Mouse (Mus musculus): ENCODE data around the gene Plxna1. TPM values are rescaled to one million over a fixed set of nuclear protein-coding genes. Genes with fewer than 3 reads are reported as not detected.

Plxna1 gene
- polyA plus RNA-seq, 1 experiment = 33.2 TPM

DNA sequence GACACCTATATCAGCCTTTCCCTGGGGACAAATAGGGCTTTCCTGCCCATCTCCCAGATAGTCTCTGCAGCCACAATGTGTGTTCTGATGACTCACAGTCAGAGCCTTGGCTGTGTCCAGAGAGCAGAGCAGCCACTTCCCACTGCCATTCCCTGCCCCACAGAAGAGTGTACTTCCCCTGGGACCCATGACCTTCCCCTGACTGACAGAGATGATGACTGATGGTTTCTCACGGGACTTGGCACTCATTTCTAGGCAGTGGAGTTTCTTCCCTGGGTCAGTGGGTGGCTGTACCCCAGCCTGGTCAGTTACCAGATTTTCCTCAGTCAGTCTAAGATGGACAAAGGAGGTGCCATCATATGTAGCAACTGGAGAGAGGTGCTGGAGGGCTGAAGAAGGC, 67.8 kb downstream of the Plxna1 start:
- Histone ChIP-seq H3K27ac (ENCODE audit: insufficient read depth, low read depth, low read length) (no peak overlapping the region), H3K36me3 (ENCODE audit: control insufficient read depth, insufficient read depth, low read length) (no peaks in the 10 kb centered on the region), H3K27me3 (replicated peaks; ENCODE audit: control insufficient read depth, insufficient read depth, low read length) (no peaks in the 10 kb centered on the region), H3K4me1 (ENCODE audit: control insufficient read depth, insufficient read depth, low read length) (no peaks in the 10 kb centered on the region), H3K4me3 (ENCODE audit: insufficient read depth, low read depth, low read length) (no peak overlapping the region)
- DNase-seq = no peak
- TF ChIP-seq POLR2A (IDR thresholded peaks at IDR 0.05; ENCODE audit: low read depth, low read length) (no peak), CTCF (conservative IDR thresholded peaks at IDR 0.05; ENCODE audit: insufficient read depth, insufficient read length, low read depth, low read length) (no peak)
- WGBS = 29% methylated on average over 1 of the region's 1 CpGs

GRCm38 (mm10) chr6:89291494-89291893, 70.9 kb downstream of the Plxna1 start:
- no peak for TF ChIP-seq POLR2A (IDR thresholded peaks at IDR 0.05; ENCODE audit: low read depth, low read length)
- no peak for TF ChIP-seq CTCF (conservative IDR thresholded peaks at IDR 0.05; ENCODE audit: insufficient read depth, insufficient read length, low read depth, low read length)
- WGBS = 55% methylated on average over 7 of the region's 7 CpGs
- 0 out of 2 replicates have a peak, but pooled peaks cover 2% of the 10 kb centered on the region for H3K4me1 ChIP-seq (ENCODE audit: control insufficient read depth, insufficient read depth, low read length)
- no peak for DNase-seq
- H3K27me3 ChIP-seq (replicated peaks; ENCODE audit: control insufficient read depth, insufficient read depth, low read length) = no peaks in the 10 kb centered on the region
- H3K36me3 ChIP-seq (ENCODE audit: control insufficient read depth, insufficient read depth, low read length) = no peaks in the 10 kb centered on the region
- H3K27ac ChIP-seq (ENCODE audit: insufficient read depth, low read depth, low read length) = no peak overlapping the region
- no peak overlapping the region for H3K4me3 ChIP-seq (ENCODE audit: insufficient read depth, low read depth, low read length)

DNA sequence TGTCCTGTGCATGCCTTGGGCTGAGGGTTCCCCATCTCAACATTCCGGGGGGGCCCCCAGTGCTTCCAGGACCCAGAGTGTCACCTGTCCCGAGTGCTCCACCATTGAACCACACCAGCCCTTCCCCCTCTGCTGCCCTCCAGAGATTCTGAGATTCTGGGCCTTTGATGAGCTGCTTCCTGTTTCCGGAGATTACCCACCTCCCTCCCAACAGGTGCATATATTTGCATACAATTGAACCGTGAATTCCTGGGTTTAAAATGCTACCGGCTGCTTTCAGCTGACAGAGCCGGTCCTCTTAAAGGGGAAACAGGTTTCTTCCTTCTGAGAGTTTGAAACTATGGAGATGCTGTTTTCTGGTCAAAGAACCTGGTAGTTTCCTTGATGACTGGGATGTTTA, 74.3 kb downstream of the Plxna1 start:
- Histone ChIP-seq H3K27me3 (replicated peaks; ENCODE audit: control insufficient read depth, insufficient read depth, low read length) (no peaks in the 10 kb centered on the region), H3K4me1 (ENCODE audit: control insufficient read depth, insufficient read depth, low read length) (0 out of 2 replicates have a peak, but pooled peaks cover 2% of the 10 kb centered on the region), H3K4me3 (ENCODE audit: insufficient read depth, low read depth, low read length) (no peak overlapping the region), H3K27ac (ENCODE audit: insufficient read depth, low read depth, low read length) (no peak overlapping the region), H3K36me3 (ENCODE audit: control insufficient read depth, insufficient read depth, low read length) (no peaks in the 10 kb centered on the region)
- no peak for DNase-seq
- WGBS = 22% methylated on average over 6 of the region's 6 CpGs
- no peak for TF ChIP-seq POLR2A (IDR thresholded peaks at IDR 0.05; ENCODE audit: low read depth, low read length)

DNA sequence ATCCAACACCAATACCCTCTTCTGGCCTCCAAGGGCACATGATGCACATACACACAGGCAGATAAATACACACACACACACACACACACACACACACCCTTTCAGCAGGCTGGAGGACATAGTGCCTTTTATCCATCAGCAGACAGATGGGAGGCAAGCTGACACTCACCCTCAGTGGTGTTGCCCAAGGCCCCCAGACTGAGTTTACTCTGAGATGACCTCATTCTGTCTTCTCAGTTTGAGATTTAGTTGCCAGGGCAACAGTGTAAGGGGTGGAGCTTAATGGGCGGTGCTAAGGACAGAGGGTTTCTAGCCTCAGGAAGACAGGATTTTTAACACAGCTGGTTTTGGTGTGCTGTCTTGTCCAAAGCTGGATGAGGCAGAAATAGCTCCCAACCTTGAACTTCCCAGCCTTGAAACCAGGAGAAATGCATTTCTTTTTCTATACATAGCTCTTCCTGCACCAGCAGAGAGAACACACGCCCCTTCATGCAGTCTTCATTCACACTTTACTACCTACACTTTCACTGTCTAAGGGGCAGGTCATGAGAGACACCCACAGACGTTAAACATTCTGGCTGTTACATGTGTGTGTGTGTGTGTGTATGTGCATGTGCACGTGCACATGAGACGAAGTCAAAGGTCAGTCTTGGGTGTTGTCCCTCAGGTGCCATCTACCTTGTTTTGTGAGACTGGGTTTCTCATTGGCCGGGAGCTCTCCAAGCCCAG, 75.6 kb downstream of the Plxna1 start:
- Histone ChIP-seq H3K27ac (ENCODE audit: insufficient read depth, low read depth, low read length) (no peak overlapping the region), H3K27me3 (replicated peaks; ENCODE audit: control insufficient read depth, insufficient read depth, low read length) (no peaks in the 10 kb centered on the region), H3K4me1 (ENCODE audit: control insufficient read depth, insufficient read depth, low read length) (0 out of 2 replicates have a peak, but pooled peaks cover 2% of the 10 kb centered on the region), H3K36me3 (ENCODE audit: control insufficient read depth, insufficient read depth, low read length) (no peaks in the 10 kb centered on the region), H3K4me3 (ENCODE audit: insufficient read depth, low read depth, low read length) (no peak overlapping the region)
- TF ChIP-seq CTCF (conservative IDR thresholded peaks at IDR 0.05; ENCODE audit: insufficient read depth, insufficient read length, low read depth, low read length) (no peak), POLR2A (IDR thresholded peaks at IDR 0.05; ENCODE audit: low read depth, low read length) (no peak)
- 62% methylated on average over 6 of the region's 6 CpGs for WGBS
- no peak for DNase-seq

GRCm38 (mm10) chr6:89286286-89286655, 76.1 kb downstream of the Plxna1 start:
- no peak overlapping the region for H3K27ac ChIP-seq (ENCODE audit: insufficient read depth, low read depth, low read length)
- H3K36me3 ChIP-seq (ENCODE audit: control insufficient read depth, insufficient read depth, low read length) = no peaks in the 10 kb centered on the region
- WGBS = 81% methylated on average over 3 of the region's 3 CpGs
- TF ChIP-seq POLR2A (IDR thresholded peaks at IDR 0.05; ENCODE audit: low read depth, low read length) (no peak), CTCF (conservative IDR thresholded peaks at IDR 0.05; ENCODE audit: insufficient read depth, insufficient read length, low read depth, low read length) (no peak)
- DNase-seq = no peak
- H3K27me3 ChIP-seq (replicated peaks; ENCODE audit: control insufficient read depth, insufficient read depth, low read length) = no peaks in the 10 kb centered on the region
- 0 out of 2 replicates have a peak, but pooled peaks cover 2% of the 10 kb centered on the region for H3K4me1 ChIP-seq (ENCODE audit: control insufficient read depth, insufficient read depth, low read length)
- no peak overlapping the region for H3K4me3 ChIP-seq (ENCODE audit: insufficient read depth, low read depth, low read length)

- no peaks in the 10 kb centered on the region for H3K27me3 ChIP-seq (replicated peaks; ENCODE audit: control insufficient read depth, insufficient read depth, low read length)
- no peak overlapping the region for H3K4me3 ChIP-seq (ENCODE audit: insufficient read depth, low read depth, low read length)
- no peaks in the 10 kb centered on the region for H3K36me3 ChIP-seq (ENCODE audit: control insufficient read depth, insufficient read depth, low read length)
- H3K27ac ChIP-seq (ENCODE audit: insufficient read depth, low read depth, low read length) = no peak overlapping the region
- no peak for TF ChIP-seq CTCF (conservative IDR thresholded peaks at IDR 0.05; ENCODE audit: insufficient read depth, insufficient read length, low read depth, low read length)
- no peak for TF ChIP-seq POLR2A (IDR thresholded peaks at IDR 0.05; ENCODE audit: low read depth, low read length)
- H3K4me1 ChIP-seq (ENCODE audit: control insufficient read depth, insufficient read depth, low read length) = 0 out of 2 replicates have a peak, but pooled peaks cover 2% of the 10 kb centered on the region
- DNase-seq = no peak
- 62% methylated on average over 8 of the region's 9 CpGs for WGBS
Observed at GRCm38 (mm10) chr6:89285561-89286285, 76.7 kb downstream of the Plxna1 start.

GRCm38 (mm10) chr6:89285116-89285515, 77.3 kb downstream of the Plxna1 start:
- no peak for DNase-seq
- Histone ChIP-seq H3K4me3 (ENCODE audit: insufficient read depth, low read depth, low read length) (no peak overlapping the region), H3K27me3 (replicated peaks; ENCODE audit: control insufficient read depth, insufficient read depth, low read length) (no peaks in the 10 kb centered on the region), H3K27ac (ENCODE audit: insufficient read depth, low read depth, low read length) (no peak overlapping the region), H3K4me1 (ENCODE audit: control insufficient read depth, insufficient read depth, low read length) (0 out of 2 replicates have a peak, but pooled peaks cover 2% of the 10 kb centered on the region), H3K36me3 (ENCODE audit: control insufficient read depth, insufficient read depth, low read length) (no peaks in the 10 kb centered on the region)
- no peak for TF ChIP-seq POLR2A (IDR thresholded peaks at IDR 0.05; ENCODE audit: low read depth, low read length)
- TF ChIP-seq CTCF (conservative IDR thresholded peaks at IDR 0.05; ENCODE audit: insufficient read depth, insufficient read length, low read depth, low read length) = no peak

All from kidney, adult 2 months (tissue).